Mouse (Mus musculus): ENCODE measurements around the gene Tenm3. TPM values are rescaled to one million over a fixed set of nuclear protein-coding genes. Genes with fewer than 3 reads are reported as not detected.

Tenm3 gene
- polyA plus RNA-seq, 1 experiment from 2014 or later: 42.9 TPM

GRCm38 (mm10) chr8:48810615-48811014 is 33.1 kb downstream of the Tenm3 start:
- no peak overlapping the region for H3K9ac ChIP-seq
- WGBS: 75% methylated on average over 1 of the region's 1 CpGs
- H3K9me3 ChIP-seq (replicated peaks): no peaks in the 10 kb centered on the region
- no peaks in the 10 kb centered on the region for H3K36me3 ChIP-seq
- H3K27ac ChIP-seq (replicated peaks): no peak overlapping the region
- ATAC-seq (ENCODE audit: insufficient number of reproducible peaks, low FRiP score, low TSS enrichment, low read depth): no peak
- no peak overlapping the region for H3K4me2 ChIP-seq (replicated peaks)
- no peaks in the 10 kb centered on the region for H3K4me1 ChIP-seq
- H3K27me3 ChIP-seq: no peaks in the 10 kb centered on the region
- H3K4me3 ChIP-seq (replicated peaks): no peak overlapping the region

GRCm38 (mm10) chr8:48809104-48809503 is 34.6 kb downstream of the Tenm3 start:
- Histone ChIP-seq H3K27me3 (no peaks in the 10 kb centered on the region), H3K9ac (no peak overlapping the region), H3K4me2 (replicated peaks) (no peak overlapping the region), H3K36me3 (no peaks in the 10 kb centered on the region), H3K4me1 (no peaks in the 10 kb centered on the region), H3K4me3 (replicated peaks) (no peak overlapping the region), H3K27ac (replicated peaks) (no peak overlapping the region), H3K9me3 (replicated peaks) (no peaks in the 10 kb centered on the region)
- ATAC-seq (ENCODE audit: insufficient number of reproducible peaks, low FRiP score, low TSS enrichment, low read depth): no peak
- WGBS: 62% methylated on average over 3 of the region's 3 CpGs

DNA sequence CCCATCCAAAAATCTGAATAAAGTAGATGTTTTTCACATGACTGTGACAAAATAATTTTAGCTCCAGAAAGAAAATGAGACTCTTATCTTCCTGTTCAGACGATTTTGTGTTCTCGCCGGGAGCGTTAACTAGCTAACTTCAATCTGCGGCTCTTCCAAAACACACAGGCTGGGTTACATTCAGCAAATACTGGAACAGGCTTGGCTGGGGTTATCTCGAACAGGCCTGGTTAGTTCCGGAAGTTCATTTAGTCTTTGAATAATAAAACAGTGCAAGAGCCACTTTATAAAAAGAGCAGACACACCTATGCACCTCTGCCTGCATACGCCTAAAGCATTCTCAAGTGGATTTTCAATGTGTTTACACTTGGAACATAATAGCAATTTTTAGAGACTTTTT is 40.7 kb downstream of the Tenm3 start:
- Histone ChIP-seq H3K4me3 (replicated peaks) (no peak overlapping the region), H3K27me3 (no peaks in the 10 kb centered on the region), H3K27ac (replicated peaks) (no peak overlapping the region), H3K4me1 (peaks cover 14% of the 10 kb centered on the region), H3K9me3 (replicated peaks) (no peaks in the 10 kb centered on the region), H3K36me3 (no peaks in the 10 kb centered on the region), H3K9ac (no peak overlapping the region), H3K4me2 (replicated peaks) (no peak overlapping the region)
- 63% methylated on average over 8 of the region's 8 CpGs for WGBS
- no peak for ATAC-seq (ENCODE audit: insufficient number of reproducible peaks, low FRiP score, low TSS enrichment, low read depth)

DNA sequence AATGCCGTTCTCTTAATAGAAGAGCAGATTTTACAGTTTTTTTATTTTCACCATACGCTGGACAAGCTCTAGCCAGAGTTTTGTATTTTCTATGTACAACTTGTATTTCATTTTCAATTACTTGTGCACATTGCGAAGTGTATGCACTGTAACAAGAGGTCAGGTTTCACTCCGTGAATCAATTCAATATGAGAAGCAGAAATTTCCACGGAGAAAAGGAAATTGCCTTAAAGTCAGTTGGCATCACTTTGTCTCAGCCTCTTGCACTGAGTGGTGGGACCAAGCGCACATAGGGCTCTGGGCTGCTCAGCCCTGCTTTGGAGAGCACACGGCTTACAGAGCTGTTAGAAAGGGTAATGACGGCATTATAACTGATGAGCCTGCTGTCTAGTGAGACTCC is 41.5 kb downstream of the Tenm3 start:
- WGBS: 31% methylated on average over 8 of the region's 8 CpGs
- ATAC-seq (ENCODE audit: insufficient number of reproducible peaks, low FRiP score, low TSS enrichment, low read depth): no peak; the same call in 1 of the 2 replicates
- no peaks in the 10 kb centered on the region for H3K36me3 ChIP-seq
- H3K4me3 ChIP-seq (replicated peaks): no peak overlapping the region
- no peak overlapping the region for H3K27ac ChIP-seq (replicated peaks)
- H3K4me2 ChIP-seq (replicated peaks): no peak overlapping the region
- H3K27me3 ChIP-seq: no peaks in the 10 kb centered on the region
- H3K9me3 ChIP-seq (replicated peaks): no peaks in the 10 kb centered on the region
- peaks cover 21% of the 10 kb centered on the region for H3K4me1 ChIP-seq
- H3K9ac ChIP-seq: no peak overlapping the region

GRCm38 (mm10) chr8:48797955-48798359 is 45.8 kb downstream of the Tenm3 start:
- Histone ChIP-seq H3K4me1 (peaks cover 41% of the 10 kb centered on the region), H3K27ac (replicated peaks) (no peak overlapping the region), H3K4me2 (replicated peaks) (no peak overlapping the region), H3K27me3 (no peaks in the 10 kb centered on the region), H3K9ac (no peak overlapping the region), H3K36me3 (no peaks in the 10 kb centered on the region), H3K9me3 (replicated peaks) (no peaks in the 10 kb centered on the region), H3K4me3 (replicated peaks) (no peak overlapping the region)
- ATAC-seq (ENCODE audit: insufficient number of reproducible peaks, low FRiP score, low TSS enrichment, low read depth): peak; percentile 62
- 26% methylated on average over 5 of the region's 5 CpGs for WGBS

GRCm38 (mm10) chr8:48794285-48794684 is 49.5 kb downstream of the Tenm3 start:
- ATAC-seq (ENCODE audit: insufficient number of reproducible peaks, low FRiP score, low TSS enrichment, low read depth): no peak
- 18% methylated on average over 7 of the region's 7 CpGs for WGBS
- Histone ChIP-seq H3K36me3 (no peaks in the 10 kb centered on the region), H3K27me3 (no peaks in the 10 kb centered on the region), H3K9ac (no peak overlapping the region), H3K4me3 (replicated peaks) (no peak overlapping the region), H3K4me2 (replicated peaks) (no peak overlapping the region), H3K27ac (replicated peaks) (peak overlapping the region; percentile 12; the same call in 1 of the 2 replicates), H3K4me1 (peaks cover 33% of the 10 kb centered on the region), H3K9me3 (replicated peaks) (no peaks in the 10 kb centered on the region)

- no peak for ATAC-seq (ENCODE audit: insufficient number of reproducible peaks, low FRiP score, low TSS enrichment, low read depth)
- H3K36me3 ChIP-seq: no peaks in the 10 kb centered on the region
- WGBS: 51% methylated on average over 8 of the region's 8 CpGs
- H3K27ac ChIP-seq (replicated peaks): no peak overlapping the region
- no peak overlapping the region for H3K9ac ChIP-seq
- no peaks in the 10 kb centered on the region for H3K9me3 ChIP-seq (replicated peaks)
- peaks cover 33% of the 10 kb centered on the region for H3K4me1 ChIP-seq
- no peaks in the 10 kb centered on the region for H3K27me3 ChIP-seq
- H3K4me2 ChIP-seq (replicated peaks): no peak overlapping the region
- no peak overlapping the region for H3K4me3 ChIP-seq (replicated peaks)
Observed at GRCm38 (mm10) chr8:48793729-48794128, 50.0 kb downstream of the Tenm3 start.

DNA sequence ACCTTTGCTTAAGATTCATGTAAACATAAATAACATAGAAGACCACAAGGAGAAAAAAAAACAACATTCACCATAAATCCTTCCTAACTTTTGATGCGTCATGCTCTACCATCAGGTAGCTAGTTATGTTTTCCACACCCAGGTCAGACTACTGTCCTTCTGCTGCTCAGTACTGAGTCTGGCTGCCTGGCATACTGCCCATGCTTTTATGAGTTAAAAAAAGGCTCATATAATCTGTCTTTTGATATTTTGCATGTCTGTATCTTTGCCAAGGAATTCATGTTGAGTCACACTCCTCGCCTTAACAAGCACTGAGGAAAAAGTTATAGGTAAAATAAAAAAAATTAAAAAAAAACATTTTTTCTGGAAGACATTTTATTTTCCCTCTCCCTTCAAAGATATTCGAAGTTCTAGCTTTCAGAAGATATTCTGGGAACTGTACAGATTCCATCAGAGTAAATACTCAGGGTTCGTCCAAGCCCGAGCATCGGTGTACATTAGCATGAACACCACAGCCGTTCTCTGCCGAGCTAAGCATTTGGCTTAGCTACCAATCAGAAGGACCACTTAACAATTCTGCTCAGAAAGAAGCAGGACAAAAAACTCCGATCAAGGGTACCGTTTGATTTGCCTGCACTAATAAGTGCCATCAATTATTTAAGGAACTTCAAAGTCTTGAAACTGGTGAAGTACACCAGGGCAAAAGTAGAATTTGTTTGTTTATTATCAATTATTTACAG is 51.0 kb downstream of the Tenm3 start:
- ATAC-seq (ENCODE audit: insufficient number of reproducible peaks, low FRiP score, low TSS enrichment, low read depth): no peak
- Histone ChIP-seq H3K9me3 (replicated peaks) (no peaks in the 10 kb centered on the region), H3K4me1 (peaks cover 24% of the 10 kb centered on the region; the same call in 1 of the 2 replicates), H3K36me3 (no peaks in the 10 kb centered on the region), H3K27me3 (no peaks in the 10 kb centered on the region), H3K9ac (no peak overlapping the region), H3K4me3 (replicated peaks) (no peak overlapping the region), H3K4me2 (replicated peaks) (no peak overlapping the region), H3K27ac (replicated peaks) (no peak overlapping the region)
- WGBS: 55% methylated on average over 10 of the region's 10 CpGs

DNA sequence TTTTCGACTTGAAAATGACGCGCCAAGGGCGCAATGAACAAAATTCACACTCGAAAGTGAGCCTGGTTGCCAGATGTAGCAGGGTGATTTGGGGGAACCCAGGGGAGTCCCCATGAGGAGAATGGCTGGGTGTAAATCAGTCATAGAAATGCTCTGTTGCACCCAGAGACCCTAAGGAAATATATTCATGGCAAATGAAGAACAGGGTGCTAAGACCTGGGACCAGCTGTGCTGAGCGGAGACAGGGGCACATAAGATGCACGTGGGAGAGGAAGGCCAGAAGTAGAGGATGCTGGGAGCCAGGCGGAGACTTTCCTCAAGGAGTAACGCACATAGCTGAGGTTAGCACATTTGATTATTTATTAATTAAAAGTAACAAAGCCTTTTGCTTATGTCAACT is 60.4 kb downstream of the Tenm3 start:
- H3K27ac ChIP-seq (replicated peaks): no peak overlapping the region
- no peaks in the 10 kb centered on the region; the same call in 1 of the 2 replicates for H3K9me3 ChIP-seq (replicated peaks)
- H3K36me3 ChIP-seq: no peaks in the 10 kb centered on the region
- 86% methylated on average over 9 of the region's 9 CpGs for WGBS
- no peak for ATAC-seq (ENCODE audit: insufficient number of reproducible peaks, low FRiP score, low TSS enrichment, low read depth)
- H3K9ac ChIP-seq: no peak overlapping the region
- H3K4me1 ChIP-seq: peaks cover 10% of the 10 kb centered on the region; the same call in 1 of the 2 replicates
- no peaks in the 10 kb centered on the region for H3K27me3 ChIP-seq
- H3K4me2 ChIP-seq (replicated peaks): no peak overlapping the region
- no peak overlapping the region for H3K4me3 ChIP-seq (replicated peaks)

DNA sequence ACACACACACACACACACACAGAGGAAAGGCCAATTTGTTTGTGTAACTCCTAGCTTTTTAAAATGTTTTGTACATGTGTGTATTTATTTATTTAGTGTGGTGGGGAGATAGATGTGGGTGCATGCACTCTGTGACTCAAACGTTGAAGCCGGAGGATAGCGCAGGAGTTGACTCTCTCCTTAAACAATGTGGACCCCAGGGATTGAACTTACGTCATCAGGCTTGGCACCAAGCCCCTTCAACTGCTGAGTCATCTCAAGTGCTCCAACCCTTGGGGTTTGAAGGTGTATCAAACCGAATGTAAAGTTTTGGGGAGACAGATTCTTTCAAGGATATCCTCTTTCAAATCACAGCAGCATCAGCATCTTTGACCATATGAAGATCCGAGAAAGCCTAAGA is 63.1 kb downstream of the Tenm3 start:
- no peak for ATAC-seq (ENCODE audit: insufficient number of reproducible peaks, low FRiP score, low TSS enrichment, low read depth)
- no peak overlapping the region for H3K4me3 ChIP-seq (replicated peaks)
- no peak overlapping the region for H3K4me2 ChIP-seq (replicated peaks)
- 70% methylated on average over 6 of the region's 6 CpGs for WGBS
- no peaks in the 10 kb centered on the region; the same call in 1 of the 2 replicates for H3K9me3 ChIP-seq (replicated peaks)
- H3K9ac ChIP-seq: no peak overlapping the region
- no peaks in the 10 kb centered on the region for H3K36me3 ChIP-seq
- H3K27ac ChIP-seq (replicated peaks): no peak overlapping the region
- no peaks in the 10 kb centered on the region for H3K27me3 ChIP-seq
- H3K4me1 ChIP-seq: peaks cover 17% of the 10 kb centered on the region

DNA sequence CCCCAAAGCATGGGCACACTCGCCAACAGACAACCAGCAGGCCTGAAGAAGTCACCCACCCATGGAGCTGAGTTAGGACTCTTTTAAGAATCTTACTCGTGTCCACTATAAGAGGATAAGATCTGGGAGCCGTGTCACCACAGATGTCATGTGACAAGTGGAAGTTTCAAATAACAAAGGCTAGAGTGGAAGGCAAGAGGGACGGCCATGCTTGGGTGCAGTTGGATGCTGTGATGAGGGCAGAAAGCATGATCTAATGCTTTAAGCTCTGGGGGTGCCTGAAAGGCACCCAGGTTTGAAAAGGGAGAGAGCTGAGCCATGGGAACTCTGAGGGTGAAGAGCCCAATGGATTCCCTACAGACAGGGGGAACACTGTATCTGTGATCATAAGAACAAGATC is 64.6 kb downstream of the Tenm3 start:
- Histone ChIP-seq H3K9me3 (replicated peaks) (no peaks in the 10 kb centered on the region), H3K4me3 (replicated peaks) (no peak overlapping the region), H3K4me2 (replicated peaks) (no peak overlapping the region), H3K9ac (no peak overlapping the region), H3K4me1 (peaks cover 22% of the 10 kb centered on the region), H3K36me3 (no peaks in the 10 kb centered on the region), H3K27ac (replicated peaks) (no peak overlapping the region), H3K27me3 (no peaks in the 10 kb centered on the region)
- 63% methylated on average over 4 of the region's 4 CpGs for WGBS
- no peak for ATAC-seq (ENCODE audit: insufficient number of reproducible peaks, low FRiP score, low TSS enrichment, low read depth)

GRCm38 (mm10) chr8:48776081-48776480 is 67.7 kb downstream of the Tenm3 start:
- Histone ChIP-seq H3K9ac (no peak overlapping the region), H3K27me3 (no peaks in the 10 kb centered on the region), H3K4me2 (replicated peaks) (peak overlapping the region; percentile 34), H3K4me1 (peaks cover 13% of the 10 kb centered on the region), H3K9me3 (replicated peaks) (no peaks in the 10 kb centered on the region), H3K36me3 (no peaks in the 10 kb centered on the region), H3K27ac (replicated peaks) (no peak overlapping the region), H3K4me3 (replicated peaks) (peak overlapping the region; percentile 4; the same call in 1 of the 2 replicates)
- no peak; the same call in 1 of the 2 replicates for ATAC-seq (ENCODE audit: insufficient number of reproducible peaks, low FRiP score, low TSS enrichment, low read depth)
- 37% methylated on average over 9 of the region's 9 CpGs for WGBS
